Mouse (Mus musculus) lung, postnatal 0 days (tissue): ENCODE measurements at regions not wholly inside any gene's neighbourhood (a gene's known extent, or its start where the extent isn't known, plus 50 kb on each side); places are given as distances from the start of the nearest gene placed in this dataset.

Experiments
- CTCF ChIP-seq: IDR thresholded peaks from 2 replicates; pipeline ENCODE4 v1.5.1; 2016; ENCODE audit warnings: antibody characterized with exemption, mild to moderate bottlenecking
- EP300 ChIP-seq: IDR thresholded peaks from 2 replicates; pipeline ENCODE4 v1.6.1; 2016; ENCODE audit warnings: antibody characterized with exemption, mild to moderate bottlenecking, control low read depth

DNA sequence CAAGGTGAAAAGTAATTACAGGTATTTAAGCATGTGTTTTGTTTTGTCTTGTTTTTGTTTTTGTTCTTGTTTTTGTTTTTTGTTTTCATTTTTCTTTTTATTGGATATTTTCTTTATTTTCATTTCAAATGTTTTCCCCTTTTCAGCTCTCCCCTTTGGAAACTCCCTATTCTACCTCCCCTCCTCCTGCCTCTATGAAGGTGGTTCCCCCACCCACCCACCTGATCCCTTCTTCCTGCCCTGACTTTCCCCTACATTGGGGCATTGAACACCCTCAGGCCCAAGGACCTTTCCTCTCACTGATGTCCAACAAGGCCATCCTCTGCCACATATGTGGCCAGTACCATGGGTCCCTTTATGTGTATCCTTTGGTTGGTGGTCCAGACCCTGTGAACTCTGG, 509.1 kb upstream of the Vrk2 start:
- TF ChIP-seq CTCF: no peak
- no peak for TF ChIP-seq EP300
